Mouse (Mus musculus): Measurements from ENCODE around the gene Samm50.

Samm50 gene

DNA sequence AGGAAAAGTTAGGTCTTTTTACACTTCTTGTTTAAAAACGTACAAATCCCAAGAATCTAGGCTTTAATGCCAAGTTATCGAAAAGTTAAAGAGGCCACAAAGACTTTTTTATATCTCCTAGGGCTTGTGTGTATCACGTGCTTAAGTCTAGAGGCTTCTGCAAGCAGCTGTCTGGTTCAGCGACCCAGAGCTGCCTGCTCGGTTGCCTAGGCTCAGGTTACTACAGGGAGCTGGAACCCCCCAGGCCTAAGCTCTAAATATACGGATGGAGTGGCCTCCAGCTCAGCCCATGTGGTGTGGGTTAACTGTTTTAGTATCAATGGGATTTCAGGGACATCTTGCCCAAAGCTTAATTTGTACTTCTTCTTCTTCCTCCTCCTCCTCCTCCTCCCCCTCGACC, 49.5 kb downstream of the Samm50 start:
- DNase-seq = no peak

DNA sequence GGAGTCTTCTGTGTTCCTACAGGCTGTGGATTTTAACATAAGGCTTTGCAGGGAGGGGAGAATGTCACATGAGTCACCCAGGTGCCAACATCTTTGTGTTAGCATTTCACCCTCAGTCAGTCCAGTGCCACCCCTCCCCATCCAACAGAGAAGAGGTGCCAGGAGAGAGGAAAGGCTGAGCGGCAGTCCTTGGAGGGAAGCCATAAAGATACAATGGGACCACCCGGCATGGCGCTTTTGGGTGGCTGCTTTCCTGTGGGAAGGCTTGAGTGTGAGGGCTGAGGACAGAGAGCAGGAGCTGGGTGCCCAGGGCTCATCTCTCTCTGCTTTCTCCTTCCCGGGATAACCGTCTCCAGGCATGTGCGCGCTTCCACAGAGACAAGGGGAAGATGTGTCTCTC, 53.1 kb downstream of the Samm50 start:
- no peak for DNase-seq

DNA sequence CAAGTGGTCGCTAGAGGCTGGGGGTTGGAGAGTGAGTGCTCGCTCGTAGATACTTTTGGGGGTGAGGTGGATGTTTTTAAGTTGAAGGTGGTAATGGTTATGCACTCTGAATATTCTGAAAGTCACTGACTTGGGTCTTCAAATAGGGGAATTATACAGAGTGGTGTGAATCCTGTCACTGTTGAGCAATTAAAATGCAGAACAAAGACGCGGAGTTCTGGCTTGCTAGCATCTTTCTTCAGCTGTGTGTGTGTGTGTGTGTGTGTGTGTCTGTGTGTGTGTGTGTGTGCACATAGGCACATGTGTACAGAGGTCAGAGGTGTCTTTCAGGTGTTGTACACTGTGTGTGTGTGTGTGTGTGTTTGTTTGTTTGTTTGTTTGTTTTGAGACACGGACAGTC, 54.2 kb downstream of the Samm50 start:
- DNase-seq = no peak

DNA sequence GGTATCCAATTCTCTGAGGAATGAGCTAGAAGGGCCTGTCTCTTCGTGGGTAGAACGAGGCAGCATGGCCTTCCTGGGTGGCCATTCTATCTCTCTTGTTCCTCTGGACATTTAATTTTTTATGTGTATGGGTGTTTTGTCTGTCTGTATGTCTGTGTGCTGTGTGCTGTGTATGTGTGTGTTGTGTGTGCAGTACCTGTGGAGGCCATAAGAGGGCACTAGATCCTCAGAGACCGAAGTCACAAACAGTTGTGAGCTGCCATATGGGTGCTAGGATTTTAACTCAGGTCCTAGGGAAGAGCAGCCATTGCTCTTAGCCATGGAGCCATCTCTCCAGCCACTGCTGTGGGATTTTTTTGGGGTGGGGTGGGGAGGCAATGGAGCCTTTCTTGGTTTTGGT, 55.3 kb downstream of the Samm50 start:
- DNase-seq = no peak

DNA sequence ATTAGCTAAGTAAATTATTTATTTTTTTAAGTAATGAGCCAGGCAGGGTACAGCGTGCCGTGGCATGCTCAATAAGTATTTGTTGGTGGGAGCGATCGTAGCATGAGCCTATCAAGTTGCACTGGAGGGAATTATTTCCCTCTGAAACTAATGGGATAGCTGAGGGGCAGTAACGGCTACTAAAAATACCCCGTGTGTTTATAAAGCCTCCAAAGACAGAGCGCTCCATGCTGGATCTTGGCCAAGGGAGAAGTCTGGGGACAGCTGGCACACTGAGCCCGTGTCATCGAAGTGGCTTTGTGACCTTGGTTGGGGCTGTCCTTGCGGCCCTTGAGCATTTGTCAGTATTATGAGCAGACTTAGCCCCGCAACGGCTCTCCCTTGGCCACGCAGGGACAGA, 59.2 kb downstream of the Samm50 start:
- peak; percentile 39 for DNase-seq

DNA sequence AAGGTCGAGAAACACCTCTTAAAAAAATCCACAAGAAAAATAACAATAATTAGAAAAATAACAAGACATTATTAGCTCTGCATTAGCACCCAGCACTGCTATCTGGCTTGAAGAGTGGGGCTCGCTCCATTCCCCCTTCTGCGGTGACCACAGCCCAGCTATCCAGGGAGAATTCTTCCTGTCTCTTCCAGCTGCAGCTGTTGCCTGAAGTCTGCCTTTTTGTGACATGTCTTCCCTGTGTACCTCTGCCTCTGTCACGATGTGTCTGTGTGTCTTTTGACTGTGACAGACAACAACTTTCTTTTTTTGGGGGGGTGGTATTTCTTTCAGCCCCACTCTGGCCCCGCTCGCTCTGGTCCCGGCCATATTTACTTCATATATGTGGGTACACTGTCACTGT, 60.6 kb downstream of the Samm50 start:
- no peak for DNase-seq

DNA sequence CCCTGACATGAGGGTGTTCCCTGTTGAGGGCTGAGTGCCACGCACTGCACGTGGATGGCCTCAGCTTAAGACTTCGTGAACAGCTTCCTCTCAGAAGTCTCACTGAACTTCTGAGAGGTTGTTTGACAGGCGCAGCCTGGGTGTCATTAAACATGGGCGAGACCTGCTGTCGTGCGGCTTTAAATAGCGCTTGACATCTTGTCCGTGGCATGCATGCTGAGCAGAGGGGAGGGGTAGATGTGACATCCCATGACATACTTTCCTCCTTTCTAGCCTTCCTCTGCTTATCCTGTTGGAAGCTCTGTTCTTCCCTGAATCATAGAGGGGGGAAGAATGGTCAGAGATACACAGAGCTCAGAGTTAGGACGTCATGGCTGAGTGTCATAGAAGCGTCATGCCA, 61.7 kb downstream of the Samm50 start:
- DNase-seq = peak; percentile 36

DNA sequence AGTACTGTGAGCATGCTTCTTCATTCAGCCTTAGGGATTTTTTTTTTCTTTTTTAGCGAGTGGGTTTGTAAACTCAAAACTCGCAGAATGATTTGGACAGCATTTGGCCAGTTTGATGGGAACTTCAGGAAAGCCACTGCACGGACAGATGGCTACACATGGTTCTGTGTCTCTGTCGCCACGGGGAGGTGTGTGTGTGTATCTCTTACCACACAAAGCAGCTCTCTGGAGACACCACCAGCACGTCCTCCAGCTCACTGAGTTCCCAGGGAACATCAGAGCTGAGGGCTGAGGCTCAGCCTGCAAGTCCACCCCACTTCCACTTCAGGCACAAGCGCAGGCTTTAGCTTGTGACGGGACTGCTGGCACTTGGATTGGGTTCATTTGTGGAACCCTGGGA, 62.3 kb downstream of the Samm50 start:
- no peak for DNase-seq

DNA sequence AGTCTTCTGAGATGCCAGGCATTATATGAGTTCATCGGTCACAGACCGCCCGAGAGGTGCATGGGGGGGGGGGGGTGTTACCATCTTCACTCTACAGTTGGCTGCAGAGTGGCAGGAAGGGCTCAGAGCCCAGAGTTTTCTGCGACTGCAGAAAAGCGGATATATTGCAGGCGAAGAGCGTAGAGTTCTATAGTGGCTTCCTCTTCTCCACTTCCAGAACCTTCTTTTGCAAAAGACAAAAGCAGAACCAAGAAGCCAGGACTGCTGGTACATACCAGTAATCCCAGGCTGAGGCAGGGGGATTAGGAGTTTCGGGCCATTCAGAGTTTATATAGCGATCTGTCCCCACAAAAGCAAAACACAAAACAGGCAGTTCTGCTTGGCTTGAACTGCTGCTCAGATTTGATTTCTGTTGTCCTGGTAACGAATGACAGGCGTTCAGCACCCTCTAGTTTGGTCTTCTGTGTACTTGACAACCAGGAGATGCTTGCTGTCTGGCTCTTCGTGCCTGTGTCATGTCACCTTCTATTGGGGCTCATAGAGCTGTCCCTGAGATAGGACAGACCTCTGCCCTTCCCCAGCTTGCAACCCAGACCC, 64.3 kb downstream of the Samm50 start:
- no peak for DNase-seq

DNA sequence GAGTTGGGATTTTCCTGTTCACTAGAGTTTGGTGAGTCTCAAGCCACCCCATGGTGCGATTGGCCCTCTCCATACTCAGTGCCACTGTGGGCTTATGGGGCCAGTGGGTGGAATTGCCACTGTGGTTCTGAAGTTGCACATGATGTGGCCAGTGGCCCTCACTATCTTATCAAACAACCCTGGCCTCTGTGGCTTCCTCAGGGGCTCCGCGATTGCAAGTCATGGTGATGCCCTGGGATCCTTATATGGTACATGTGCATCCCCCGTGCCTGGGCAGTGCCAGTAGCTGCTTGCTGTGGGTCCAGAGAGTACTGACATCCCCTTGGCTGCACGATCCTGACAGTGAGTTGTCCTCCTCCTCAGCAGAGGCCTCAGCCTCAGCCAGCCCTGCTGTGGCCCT, 64.8 kb downstream of the Samm50 start:
- no peak for DNase-seq

DNA sequence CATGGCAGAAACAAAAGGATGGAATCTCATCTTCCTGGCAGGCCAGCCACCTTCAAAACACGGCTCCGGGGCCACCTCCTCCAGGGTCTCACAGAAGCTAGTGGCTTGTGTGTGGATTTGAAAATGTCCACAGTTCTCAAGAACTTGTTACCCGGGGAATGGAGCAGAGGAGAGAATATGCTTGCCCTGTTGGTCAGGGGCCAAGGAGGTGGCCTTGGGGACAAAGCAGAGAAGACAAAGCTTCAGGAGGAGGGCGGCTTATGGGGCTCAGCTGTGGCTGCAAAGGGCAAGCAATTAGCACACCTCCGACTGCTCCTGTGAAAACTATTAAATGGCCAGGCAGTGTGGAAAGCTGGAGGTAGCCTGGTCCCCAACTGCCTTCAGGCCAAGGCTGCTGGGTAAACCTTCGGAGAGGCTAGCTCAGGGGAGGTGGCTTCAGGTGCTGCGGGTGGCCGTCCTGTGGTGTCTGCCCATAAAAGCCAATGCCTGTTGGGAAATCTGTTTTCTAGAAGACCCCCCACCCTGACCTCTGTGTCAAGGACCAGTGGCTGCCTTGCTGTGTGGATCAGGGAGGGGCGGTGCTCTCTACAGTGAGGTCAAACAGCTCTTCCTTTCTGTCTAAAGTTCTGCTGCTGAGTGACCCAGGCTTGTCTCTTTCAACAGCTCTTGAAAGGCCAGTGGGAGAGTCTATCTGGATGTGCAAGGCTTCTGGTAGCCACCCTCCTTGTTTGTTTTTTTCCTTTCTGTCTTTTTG, 66.7 kb downstream of the Samm50 start:
- no peak for DNase-seq

DNA sequence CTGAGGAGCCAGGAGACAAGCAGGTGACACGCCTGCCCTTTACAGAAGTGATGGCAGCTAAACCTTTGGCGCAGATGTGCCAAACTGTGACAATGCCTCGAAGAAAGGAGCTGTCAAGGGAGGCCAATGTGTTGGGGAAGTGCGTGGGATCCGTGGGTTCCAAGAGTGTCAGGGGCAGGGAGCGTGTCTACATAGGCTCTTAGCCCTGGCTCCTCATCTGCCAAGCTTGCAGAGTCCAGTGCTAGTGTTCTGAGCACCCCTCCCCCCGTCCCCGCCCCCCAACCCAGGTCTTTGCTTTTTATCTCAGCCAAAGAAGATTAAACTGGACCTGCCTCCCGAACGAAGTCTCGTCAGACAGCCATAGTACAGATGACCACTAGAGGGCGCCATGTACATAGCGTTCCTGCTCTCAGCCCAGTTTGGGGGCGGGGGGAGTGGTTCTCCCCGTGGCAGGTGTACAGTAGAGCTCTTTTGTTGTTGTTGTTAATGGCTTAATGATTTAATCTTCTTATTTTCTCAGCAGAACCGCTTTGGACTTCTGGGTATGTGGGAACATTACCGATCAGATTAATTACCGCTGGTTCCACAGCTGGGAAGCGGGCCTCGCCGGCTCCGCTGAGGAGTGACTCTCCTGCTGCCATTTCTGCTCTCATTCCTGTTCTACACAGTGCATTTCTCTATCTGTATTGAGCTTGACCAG, 68.2 kb downstream of the Samm50 start:
- DNase-seq = peak; percentile 75

DNA sequence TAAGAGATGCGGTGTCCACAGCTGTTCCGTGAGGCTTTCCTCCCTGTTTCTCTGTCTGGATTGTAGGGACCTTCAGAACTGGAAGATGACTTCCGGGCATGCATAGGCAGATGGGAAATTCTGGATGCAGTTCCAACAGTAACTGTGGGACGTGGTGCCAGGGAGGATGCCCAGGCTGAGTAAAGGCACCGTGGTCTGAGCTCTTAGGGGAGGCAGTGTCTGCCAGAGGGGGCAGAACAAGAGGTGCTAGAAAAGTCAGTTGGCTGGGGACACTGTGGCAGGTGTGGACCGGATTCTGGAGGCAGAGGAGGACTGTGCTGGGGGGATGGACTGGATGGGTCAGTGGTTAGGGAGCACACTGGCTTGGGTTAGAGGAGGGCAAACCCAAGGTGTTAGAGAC, 70.6 kb downstream of the Samm50 start:
- no peak for DNase-seq

DNA sequence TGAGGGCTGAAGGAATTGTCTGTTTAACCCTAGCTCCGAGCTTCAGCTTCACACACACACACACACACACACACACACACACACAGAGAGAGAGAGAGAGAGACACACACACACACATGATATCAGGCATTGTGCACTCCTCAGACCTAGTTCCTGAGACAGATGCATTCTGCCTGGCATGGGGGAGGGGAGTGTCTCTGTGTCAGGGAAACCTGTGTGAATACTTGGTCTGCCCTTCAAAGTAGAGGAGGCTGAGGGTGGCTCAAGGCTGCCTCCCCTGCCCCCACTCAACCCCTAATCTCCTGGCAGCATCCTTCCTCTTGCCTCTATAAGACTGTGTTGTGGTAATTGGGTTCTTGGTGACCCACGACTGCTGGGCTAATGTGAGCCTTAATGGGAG, 71.5 kb downstream of the Samm50 start:
- DNase-seq = no peak

DNA sequence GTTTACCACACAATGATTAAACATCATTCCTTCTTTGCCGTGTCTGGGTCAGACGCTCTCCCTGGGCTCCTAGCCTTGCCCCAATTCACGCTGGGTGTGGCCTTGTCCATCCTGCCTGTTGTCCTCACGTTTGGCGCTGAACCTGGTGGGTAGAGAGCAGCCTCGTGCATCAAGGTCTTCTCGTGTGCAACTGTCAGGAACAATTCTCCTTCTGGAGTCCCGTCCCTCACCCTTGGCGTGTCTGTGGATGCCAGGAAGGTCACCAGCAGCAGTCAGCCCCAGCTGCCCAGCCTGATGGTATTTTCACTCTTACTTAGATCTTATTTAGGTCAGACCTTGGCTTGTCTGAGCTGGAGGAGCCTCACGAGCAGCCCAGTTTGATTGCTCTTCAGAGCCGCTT, 73.1 kb downstream of the Samm50 start:
- no peak for DNase-seq

DNA sequence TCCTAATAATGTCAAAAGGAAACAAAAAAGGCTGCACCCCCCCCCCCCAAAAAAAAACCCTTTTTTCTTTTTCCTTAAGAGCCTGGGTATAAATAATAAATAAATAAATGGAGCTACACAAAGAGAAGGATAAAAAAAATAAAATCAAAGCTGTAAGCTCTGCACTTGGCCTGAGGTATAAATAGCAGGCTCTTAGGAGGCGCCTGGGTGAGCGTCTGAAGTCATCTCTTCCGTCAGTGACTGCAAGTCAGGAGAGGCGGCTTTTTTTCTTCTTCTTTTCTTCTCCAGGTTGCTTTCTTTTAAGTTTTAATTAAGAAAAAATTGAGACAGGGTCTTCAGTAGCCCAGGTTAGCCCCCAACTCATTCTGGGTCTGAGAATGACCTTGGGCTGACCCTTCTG, 74.2 kb downstream of the Samm50 start:
- DNase-seq = no peak

Data from cerebellum, adult 8-10 months (tissue).